Mouse (Mus musculus): ENCODE measurements around the gene Ywhag.

The Ywhag gene

DNA sequence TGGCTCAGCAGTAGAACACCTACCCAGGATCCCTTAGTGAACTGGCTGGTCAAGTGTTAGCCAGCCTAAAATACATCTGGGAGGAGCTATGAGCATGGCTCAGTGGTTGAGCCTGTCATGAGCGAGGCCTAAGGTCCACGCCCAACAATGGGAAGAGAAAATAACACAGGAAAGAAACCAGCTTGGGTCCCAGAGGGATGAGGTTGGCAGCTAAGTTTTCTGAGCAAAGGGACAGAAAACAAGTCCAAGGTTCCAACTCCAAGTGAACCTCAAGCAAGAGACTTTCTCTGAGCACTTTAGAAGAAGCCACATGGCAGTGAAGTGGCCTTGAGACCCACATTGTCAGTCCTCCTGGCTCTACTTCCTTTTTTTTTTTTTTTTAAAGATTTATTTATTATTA lies 17.2 kb upstream of the Ywhag start:
- DNase-seq (ENCODE audit: low spot score in 2 of 2): no peak

DNA sequence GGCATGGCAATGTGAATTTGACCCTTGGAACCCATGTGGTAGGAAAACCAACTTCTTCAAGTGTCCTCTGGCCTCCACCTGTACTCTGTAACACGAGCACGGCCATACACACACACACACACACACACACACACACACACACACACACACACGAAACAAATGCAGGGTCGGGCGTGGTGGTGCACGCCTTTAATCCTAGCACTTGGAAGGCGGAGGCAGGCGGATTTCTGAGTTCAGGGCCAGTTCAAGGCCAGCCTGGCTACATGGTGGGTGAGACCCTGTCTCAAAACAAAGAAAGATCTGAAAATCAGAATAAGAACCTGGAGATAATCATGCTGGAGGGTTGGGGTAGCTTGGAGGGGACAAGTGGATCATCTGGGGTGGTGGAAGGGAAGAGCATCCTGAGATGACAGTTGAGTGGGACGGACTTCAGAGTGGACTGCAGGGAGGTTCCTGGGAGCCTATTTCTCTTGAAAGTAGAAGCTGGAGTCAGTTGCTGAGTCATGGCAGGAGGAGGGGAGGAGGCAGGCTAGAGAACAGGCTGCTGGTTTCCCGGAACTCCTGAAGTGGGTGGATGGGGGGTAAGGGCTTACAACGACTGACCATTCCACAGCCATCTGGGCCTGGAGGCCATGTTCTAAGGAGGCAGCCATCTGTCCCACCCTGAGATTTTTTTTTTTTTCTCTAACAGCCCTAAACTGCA lies 16.4 kb upstream of the Ywhag start:
- no peak for DNase-seq (ENCODE audit: low spot score in 2 of 2)

DNA sequence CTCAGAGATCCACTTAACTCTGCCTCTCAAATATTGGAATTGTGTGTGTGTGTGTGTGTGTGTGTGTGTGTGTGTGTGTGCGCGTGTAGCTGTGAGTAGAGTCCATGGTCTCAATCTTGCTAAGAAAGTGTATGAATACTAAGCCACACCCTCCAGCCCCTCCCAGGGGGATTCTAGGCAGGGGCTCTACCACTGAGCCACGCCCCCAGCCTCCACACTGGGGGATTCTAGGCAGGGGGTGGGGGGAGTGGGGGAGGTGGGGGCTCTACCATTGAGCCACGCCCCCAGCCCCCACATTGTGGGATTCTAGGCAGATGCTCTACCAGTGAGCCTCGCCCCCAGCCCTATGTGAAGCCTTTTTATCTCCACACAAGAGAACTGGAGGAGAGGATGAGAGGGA lies 12.2 kb upstream of the Ywhag start:
- DNase-seq (ENCODE audit: low spot score in 2 of 2): no peak

DNA sequence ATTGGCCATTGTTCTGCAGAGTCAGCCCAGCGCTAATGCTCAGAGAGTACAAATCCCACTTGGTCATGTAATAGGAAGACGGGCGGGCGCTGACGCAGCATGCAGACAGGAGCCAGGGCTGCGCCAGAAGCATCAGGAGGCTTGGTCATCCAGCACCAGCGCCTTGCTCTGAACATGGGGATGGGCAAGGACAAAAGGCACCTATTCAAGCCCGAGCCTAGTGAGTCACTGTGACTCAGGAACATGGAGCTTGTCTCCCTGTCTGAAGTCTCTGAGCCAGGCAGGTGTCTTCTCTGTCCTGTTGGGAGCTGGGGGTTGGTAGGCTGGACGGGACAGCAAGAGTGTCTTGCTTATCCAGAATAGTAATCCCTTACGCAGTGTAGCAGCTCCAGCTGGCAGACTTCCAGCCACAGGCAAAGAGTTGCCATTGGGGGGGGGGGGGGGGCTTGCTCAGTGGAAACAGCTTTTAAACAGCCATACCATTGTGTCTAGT lies 11.5 kb upstream of the Ywhag start:
- no peak for DNase-seq (ENCODE audit: low spot score in 2 of 2)

DNA sequence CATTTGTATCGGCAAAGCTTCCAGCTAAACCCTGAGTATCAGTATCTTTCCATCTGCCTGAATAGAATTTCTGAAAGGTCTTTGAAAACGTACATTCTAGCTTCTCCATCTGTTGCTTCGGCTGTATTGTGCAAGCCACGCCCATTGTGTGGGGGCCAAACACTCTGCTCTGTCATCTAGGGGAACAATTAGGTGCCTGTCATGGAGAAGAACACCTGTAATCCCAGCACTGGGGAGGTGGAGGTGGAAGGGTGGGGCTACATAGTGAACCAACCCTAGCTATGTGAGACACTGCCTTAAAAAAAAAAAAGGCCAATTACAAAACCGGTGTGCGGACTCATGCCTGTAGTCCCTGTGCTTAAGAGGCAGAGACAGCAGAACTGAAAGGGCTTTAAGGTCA lies 8.3 kb upstream of the Ywhag start:
- no peak for DNase-seq (ENCODE audit: low spot score in 2 of 2)

DNA sequence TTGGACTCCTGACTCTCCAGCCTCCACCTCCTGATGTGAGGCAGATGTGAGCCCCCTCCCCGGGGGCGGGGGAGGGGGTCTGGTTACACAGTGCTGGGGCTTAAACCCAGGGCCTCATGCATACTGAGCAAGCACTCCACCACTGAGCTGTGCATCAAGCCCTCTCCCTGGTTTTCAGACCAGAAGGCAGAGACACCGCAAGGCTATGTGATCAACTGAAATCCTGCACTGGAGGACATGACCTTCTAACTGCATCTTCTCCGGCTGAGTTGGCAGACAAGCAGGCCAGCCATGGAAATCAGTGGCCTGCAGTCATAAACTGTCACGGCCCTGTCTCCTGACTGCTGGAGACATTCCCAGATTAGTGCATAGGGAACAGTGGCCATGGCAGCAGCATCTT lies 6.2 kb upstream of the Ywhag start:
- DNase-seq (ENCODE audit: low spot score in 2 of 2): no peak

DNA sequence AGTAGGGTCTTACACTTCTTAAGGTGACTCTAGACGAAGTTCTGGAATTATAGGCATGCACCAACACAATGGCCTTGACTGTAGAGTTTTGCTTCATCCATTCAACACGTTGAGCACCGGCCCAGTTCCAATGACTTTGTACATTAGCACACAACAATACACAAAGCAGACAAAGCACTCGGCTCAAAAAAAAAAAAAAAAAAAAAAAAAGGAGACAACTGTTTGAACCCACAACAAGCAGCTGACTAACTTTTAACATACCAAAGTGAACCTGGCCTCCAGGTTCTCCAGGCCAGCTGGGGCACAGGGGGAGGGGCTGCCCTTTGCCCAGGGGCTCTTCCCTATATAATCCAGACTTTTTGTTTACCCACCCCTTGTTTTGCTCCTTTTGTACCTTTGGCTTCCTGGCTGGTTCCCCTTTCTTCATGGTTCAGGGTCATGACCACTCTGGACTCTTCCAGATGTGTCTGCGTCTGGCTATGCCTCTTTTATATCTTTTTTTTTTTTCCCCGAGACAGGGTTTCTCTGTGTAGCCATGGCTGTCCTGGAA lies 1.3 kb upstream of the Ywhag start:
- no peak for DNase-seq (ENCODE audit: low spot score in 2 of 2)

DNA sequence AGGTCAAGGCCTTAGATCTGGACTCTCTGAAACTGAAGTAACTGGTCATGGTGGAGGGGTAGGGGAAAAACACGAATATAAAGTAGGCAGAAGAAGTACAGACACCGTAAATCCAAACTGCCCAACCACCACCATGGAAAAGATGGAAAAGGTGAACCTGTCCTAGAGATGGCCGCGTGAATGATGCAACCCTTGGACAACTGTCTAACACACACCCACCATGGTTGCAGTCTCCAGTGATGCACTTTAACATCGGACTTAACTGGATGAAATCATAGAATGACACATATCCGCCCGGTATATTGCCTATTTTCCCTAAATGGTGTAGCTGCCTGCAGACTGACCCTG lies 734 bp upstream of the Ywhag start:
- no peak for DNase-seq (ENCODE audit: low spot score in 2 of 2)

DNA sequence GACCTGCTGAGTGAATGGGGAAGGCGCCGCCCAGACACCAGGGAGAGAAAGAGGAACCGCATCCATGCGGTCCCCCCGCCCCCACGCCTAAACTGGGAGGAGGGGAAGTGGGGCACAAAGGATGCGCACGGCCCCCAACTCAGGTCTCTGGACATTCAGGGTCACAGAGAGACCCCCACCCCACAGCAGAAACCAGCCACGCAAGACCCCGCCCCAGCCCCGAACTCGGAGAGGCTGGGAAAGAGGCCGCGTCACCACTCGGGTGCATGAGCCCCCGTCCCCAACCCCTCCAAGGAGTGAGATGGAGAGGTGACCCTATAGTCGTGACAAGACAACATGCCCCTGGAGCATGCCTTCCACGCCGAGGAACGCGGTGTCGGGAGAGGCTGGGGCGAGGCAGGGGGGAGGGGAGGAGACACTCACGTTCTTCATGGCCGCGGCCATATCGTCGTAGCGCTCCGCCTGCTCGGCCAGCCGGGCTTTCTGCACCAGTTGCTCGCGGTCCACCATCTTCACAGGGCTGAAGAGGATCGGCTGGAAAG lies 445 bp downstream of the Ywhag start:
- peak; percentile 58 to 73 for DNase-seq (ENCODE audit: low spot score in 2 of 2)

DNA sequence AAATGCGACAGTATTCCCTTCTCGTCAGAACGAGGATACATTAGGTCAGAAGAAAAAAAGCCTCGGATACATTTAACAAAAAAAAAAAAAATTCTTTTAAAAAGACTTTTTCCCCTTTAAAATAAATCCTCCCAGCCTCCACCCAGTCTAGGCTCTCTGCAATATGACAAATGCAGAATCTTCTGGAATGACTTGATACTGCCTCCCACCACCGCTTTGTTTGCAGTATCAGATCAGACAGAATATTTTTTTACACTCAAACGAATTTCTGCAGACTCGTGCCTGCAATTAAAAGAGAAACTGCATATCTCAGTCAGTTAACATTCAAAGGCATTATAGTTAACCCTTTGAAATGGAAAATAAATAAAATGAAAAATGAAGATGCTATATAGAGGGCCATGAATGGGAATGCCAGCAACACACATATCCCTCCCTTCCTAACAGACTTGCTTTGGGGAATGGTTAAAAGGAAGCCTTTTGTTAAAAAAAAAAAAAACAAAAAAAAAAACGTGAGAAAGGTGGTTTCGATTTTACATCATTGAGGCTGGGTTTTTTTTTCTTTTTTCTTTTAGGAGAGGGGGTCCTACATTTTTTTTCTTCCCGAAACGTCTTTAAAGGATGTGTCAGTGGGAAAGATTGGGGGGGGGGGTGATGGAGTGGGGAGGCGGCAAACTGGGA lies 1.1 kb downstream of the Ywhag start:
- DNase-seq (ENCODE audit: low spot score in 2 of 2): no peak

DNA sequence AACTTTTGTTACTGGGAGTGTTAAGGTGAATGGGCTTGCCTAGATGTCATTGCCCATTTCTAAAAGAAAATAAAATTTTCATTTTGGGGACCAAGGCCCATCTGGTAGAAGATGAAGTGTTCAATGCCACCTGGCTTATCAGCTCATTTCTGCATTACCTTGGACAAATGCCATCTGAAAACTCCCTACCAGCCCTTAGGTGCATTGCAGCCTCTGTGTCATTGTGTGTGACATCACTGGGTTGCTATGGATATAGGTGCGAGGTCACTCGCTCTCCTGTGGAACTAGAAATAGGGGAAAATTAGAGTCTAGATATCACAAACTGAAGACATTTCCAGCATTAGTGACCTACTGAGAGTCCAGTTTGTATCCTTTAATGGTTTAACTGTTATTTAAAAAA lies 2.1 kb downstream of the Ywhag start:
- DNase-seq (ENCODE audit: low spot score in 2 of 2): no peak

DNA sequence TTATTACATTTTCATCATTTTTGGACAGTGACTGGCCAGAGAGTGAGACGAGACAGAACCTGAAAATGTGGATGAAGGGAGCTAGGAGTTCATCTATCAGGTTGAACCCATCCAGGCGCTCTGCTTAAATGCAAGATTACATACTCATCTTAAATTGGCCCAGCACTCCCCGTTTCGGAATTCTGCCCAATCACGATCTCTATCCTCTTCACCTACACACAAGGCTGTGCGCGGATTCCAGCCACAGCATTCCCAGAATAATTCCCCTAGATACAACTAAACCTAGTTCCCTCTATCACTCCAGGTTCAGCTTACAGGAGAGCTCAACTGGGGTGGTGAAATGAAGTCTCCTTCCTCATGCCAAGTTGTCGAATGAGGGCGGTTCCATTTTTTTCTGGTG lies 2.9 kb downstream of the Ywhag start:
- no peak for DNase-seq (ENCODE audit: low spot score in 2 of 2)

DNA sequence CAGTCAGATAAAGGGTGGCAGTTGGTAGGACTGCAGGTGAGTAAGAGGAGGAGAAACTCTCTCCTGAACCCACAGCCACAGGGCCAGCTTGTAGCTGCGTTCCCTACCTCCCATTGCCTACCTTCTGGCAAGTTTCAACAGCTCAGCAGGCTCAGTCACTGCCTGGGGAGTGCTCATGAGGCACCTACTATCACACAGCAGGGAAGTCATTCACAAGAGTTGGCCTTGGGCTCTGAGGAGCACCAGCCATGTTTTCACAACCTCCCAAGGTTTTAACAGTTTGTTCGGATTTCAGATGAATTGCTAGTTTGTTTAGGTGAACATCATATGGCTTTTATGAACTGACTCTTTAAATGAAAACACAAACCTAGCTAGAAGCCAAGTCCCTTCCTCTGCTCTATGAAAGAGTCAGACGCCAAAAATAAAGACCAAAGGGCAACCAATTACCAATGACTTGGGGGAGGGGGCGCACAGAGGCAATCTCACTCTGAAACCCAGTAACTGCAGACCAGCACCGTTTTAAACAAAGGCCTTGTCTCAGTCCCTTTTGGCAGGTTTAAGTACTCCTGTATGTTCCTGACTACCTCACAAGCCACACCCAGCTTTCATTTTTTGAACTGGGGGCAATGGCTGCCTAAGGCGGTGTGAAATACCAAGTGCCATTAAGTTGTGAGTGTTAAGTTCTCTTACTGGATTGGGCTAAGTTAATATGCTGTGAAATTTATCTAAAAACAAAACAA lies 4.6 kb downstream of the Ywhag start:
- no peak for DNase-seq (ENCODE audit: low spot score in 2 of 2)

DNA sequence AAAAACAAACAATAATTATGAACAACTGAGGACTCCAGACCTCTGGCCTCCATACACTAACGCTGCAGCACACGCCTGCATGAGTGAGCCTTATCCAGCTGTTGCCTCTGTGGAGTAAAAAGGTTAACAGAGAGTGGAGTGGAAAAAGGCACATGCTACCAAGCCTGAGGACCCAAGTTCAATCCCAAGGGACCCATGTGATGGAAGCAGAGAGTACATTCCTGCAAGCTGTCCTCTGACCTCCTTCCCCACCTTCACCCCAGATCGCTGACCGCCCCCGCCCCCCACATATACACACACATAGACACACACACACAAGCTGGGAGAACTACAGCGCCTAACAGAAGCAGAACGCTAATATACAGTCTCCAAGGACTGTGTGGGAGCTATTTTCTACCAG lies 10.5 kb downstream of the Ywhag start:
- DNase-seq (ENCODE audit: low spot score in 2 of 2): no peak

DNA sequence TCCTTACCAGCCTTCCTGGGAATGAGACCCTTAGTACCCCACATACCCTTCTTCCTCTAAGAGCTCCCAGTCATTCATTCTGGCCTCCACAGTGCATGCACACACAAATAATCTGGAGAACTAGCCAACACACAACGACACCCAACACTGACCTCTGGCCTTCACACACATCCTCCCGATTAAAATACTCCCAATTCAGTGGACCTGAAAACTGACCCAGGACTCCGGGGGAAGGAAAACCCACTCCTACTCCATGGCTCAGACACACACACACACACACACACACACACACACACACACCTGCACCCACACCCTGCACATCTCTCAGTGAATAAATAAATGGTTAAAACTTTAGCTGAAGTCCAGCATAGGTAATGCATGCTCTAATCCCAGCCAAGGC lies 14.5 kb downstream of the Ywhag start:
- no peak for DNase-seq (ENCODE audit: low spot score in 2 of 2)

DNA sequence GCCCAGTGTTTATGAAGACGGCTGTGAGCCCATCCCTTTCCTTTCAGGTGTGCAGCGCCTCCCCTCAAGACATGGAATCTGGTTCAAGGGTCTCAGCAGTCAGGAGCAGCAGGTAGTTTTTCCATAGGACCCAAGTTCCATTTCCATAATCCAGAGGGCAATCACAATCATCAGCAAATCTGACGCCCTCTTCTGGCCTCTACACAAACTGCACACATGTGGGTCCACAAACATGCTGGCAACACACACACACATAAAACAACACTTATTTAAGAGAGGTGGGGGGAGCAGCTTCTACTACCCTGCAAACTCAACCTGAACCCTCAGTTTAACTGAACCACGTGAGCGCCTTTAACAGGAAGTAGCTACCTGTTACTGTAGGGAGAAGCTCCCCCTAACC lies 15.8 kb downstream of the Ywhag start:
- DNase-seq (ENCODE audit: low spot score in 2 of 2): no peak

DNA sequence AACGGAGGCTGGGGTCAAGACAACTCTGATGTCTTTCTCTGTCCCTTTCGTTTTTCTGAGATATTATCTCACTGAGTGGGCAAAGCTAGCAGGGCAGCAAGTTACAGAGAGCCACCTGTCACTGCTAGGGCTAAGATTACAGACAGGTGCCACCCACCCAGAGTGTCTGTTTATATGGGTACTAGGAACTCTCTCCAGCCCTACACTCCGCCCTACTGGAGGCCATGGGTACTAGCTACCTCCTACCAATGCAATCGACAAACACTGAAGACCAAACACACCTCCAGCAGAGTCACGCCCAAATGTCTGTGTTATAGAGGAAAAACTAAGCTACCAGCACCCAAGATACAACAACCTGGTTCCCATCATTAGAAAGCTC lies 16.4 kb downstream of the Ywhag start:
- no peak for DNase-seq (ENCODE audit: low spot score in 2 of 2)

DNA sequence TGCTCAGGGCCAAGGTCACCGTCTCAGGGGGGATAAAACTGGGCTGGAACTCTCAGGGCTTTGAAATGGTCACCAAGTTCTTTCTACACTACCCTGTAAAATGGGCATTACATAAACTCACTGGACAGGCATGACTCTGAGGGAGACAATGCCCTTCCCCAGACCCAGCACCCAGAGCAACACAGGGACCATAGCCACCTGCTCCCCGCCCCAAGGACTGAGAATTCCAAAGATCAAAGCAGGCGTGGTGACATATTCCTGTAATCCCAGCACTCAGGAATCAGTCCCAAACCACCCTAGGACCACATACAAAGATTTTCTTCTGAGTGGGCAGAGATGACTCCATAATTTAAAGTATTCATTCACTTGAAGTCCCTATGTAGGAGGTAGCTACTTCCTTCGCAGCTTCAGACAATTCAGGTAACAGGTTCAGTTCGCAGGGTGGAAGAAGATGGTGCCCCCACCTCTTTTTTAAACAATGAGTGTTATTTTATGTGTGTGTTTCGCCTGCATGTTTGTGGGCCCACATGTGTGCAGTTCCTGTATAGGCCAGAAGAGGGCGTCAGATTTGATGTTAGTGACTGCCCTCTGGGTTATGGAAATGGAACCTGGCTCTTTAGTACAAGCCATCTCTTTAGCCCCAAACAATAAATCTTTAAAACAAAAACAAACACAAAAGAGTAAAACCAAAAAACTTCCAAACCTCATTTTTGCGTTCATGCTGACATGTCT lies 16.9 kb downstream of the Ywhag start:
- DNase-seq (ENCODE audit: low spot score in 2 of 2): no peak

DNA sequence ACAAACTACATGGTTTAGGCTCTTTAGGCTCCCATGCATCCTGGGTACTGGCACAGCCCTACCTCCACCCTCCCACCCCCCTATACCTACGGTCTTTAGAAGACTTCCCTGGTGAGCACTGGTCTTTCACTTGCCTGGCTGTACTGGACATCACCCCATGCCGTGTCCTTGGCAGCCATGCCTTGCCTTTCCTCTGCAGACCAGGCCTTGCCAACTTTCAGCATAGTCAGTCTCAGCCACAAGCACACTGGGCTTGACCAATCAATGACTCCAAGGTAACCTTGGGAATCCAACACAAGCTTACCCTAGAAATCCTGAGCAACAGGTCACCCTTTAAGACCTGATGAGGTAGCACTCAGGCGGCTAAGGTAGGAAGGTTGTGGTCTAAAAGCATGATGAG lies 17.8 kb downstream of the Ywhag start:
- DNase-seq (ENCODE audit: low spot score in 2 of 2): no peak

DNA sequence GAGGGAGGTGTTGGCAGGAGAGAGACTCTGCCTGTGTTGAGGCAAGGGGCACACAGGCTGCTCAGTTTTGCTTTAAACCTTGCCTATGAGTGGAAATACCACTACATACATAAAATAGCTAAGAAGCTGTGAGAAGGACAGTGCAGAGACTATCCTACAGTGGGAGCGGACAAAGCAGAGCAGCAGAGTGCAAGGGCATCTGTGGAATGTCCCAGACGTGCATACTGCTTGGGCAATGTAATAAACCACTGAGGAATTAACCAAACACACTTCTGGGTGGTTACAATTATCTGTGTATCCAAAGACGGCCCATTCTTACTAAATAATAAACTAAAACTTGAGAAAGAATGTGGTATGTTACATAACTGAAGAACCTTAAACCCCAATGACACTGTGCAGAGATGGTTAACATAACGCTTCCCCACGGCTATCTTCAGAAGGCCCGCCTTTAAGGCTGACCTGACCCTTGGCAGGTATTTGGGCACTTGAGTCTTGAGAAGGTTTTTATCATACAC lies 18.3 kb downstream of the Ywhag start:
- DNase-seq (ENCODE audit: low spot score in 2 of 2): no peak

DNA sequence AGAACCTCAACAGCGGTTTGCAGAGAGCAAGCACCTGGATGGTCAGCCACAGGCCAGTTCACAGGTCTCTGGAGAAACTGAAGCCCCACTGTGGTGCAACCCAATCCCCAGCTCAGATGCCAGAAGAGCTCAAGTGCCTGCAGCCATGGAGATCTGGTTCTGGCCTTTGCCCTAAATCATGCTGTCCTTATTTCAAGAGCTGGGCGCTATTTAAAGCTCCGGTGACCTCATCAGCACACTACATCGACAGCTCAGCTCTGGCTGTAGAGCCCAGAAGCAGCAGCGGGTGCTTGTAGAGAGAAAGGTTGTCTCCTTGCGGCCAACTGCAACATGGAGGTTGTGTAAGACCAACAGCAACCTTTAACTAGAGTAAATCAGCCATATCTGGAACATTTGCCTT lies 20.3 kb downstream of the Ywhag start:
- DNase-seq (ENCODE audit: low spot score in 2 of 2): no peak

DNA sequence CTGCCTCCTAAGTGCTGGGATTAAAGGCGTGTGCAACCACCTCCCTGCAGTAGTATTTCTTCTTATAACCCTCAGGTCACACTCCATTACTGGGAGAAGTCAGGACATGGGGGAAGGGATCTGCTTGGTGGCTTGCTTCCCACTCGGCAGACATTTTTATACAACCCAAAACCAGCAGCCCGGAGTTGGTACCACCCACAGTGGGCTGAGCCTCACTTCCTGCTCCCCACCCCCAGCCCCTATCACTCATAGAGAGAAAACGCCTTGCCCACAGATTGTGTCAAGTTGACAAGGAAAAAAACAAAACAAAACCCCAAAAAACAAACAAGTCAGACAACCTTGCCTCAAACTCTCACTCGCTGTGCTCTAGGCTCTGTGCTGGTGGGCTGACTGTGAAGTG lies 21.2 kb downstream of the Ywhag start:
- no peak for DNase-seq (ENCODE audit: low spot score in 2 of 2)

Measured in thymus, postnatal 10 days (tissue).